Mouse (Mus musculus) hindbrain, embryonic 14.5 days (tissue): ENCODE measurements around the gene Abcb11. TPM values are rescaled to one million over a fixed set of nuclear protein-coding genes. Genes with fewer than 3 reads are reported as not detected.

Experiments
- ATAC-seq: fragments of 200-750 bp; cut with Nextera tagmentation; 2 replicates; pipeline ENCODE4 v1.8.0; 2017; ENCODE audit warnings: moderate number of reproducible peaks, mild to moderate bottlenecking, moderate TSS enrichment, moderate library complexity; ENCODE audit not compliant: low FRiP score
- DNase-seq: peaks from one replicate; pipeline ENCODE4 v3.0.0-alpha.2; 2015; ENCODE audit warnings: low spot score
- H3K27ac ChIP-seq: fragments of 300-500 bp; sonication (generic); 2 replicates; pipeline ENCODE4 v1.5.1; 2014; ENCODE audit warnings: mild to moderate bottlenecking, moderate library complexity
- H3K27me3 ChIP-seq: fragments of 300-500 bp; sonication (generic); 2 replicates; pipeline ENCODE4 v1.6.1; 2014; ENCODE audit warnings: mild to moderate bottlenecking, low read length, mixed read lengths; ENCODE audit not compliant: control insufficient read depth, insufficient read depth
- H3K36me3 ChIP-seq: fragments of 300-500 bp; sonication (generic); replicated peaks from 2 replicates; pipeline ENCODE4 v1.6.1; 2014; ENCODE audit not compliant: control insufficient read depth, insufficient read depth
- H3K4me1 ChIP-seq: fragments of 300-500 bp; sonication (generic); replicated peaks from 2 replicates; pipeline ENCODE4 v1.6.1; 2014; ENCODE audit warnings: antibody characterized with exemption, low read length, mixed read lengths; ENCODE audit not compliant: control insufficient read depth, insufficient read depth
- H3K4me2 ChIP-seq: fragments of 300-500 bp; sonication (generic); replicated peaks from 2 replicates; pipeline ENCODE4 v1.6.1; 2014; ENCODE audit warnings: mild to moderate bottlenecking, moderate library complexity
- H3K4me3 ChIP-seq: fragments of 300-500 bp; sonication (generic); replicated peaks from 2 replicates; pipeline ENCODE4 v1.5.1; 2014; ENCODE audit warnings: mild to moderate bottlenecking, low read length
- H3K9ac ChIP-seq: fragments of 300-500 bp; sonication (generic); 2 replicates; pipeline ENCODE4 v1.6.1; 2014
- H3K9me3 ChIP-seq: fragments of 300-500 bp; sonication (generic); 2 replicates; pipeline ENCODE4 v1.6.1; 2016; ENCODE audit warnings: low read length; ENCODE audit not compliant: control insufficient read depth
- whole genome bisulfite sequencing: fragments of 180-500 bp; shearing (Covaris S2); extraction: QIAGEN DNeasy Blood & Tissue Kit; methylation state at CpG from one replicate; pipeline ENCODE4 v1.1.7; 2014; 5-methylcytosine and 5-hydroxymethylcytosine counted together
- polyA plus RNA-seq: library from polyadenylated mRNA; unstranded; fragments of >200 nt; fragmentation: Nextera tagmentation; extraction: Ambion mirVana; gene quantifications from 2 replicates; pipeline ENCODE4 v1.2.1, GENCODE M21; 2014

The Abcb11 gene
- polyA plus RNA-seq, 1 experiment from 2014 or later: 0.12 TPM

- 71% methylated on average over 10 of the region's 10 CpGs for WGBS
- ATAC-seq: no peak
Measured at GRCm38 (mm10) chr2:69212652-69213051, 129.8 kb downstream of the Abcb11 start.

GRCm38 (mm10) chr2:69210773-69211172 lies 131.6 kb downstream of the Abcb11 start, which contains the start of gene G6pc2:
TSS of gene G6pc2 (plus strand) at chr2:69211073.
- 81% methylated on average over 7 of the region's 7 CpGs for WGBS
- Histone ChIP-seq H3K9ac (no peak within 1 kb of the TSS), H3K27ac (no peak within 1 kb of the TSS)

More at GRCm38 (mm10) chr2:69212652-69213051, 129.8 kb downstream of the Abcb11 start:
- no peak overlapping the region for H3K27ac ChIP-seq
- H3K9me3 ChIP-seq: no peaks in the 10 kb centered on the region
- no peaks in the 10 kb centered on the region for H3K36me3 ChIP-seq
- no peak overlapping the region for H3K9ac ChIP-seq
- H3K4me3 ChIP-seq: no peak overlapping the region
- H3K27me3 ChIP-seq: no peaks in the 10 kb centered on the region
- no peaks in the 10 kb centered on the region for H3K4me1 ChIP-seq
- DNase-seq: no peak
- H3K4me2 ChIP-seq: no peak overlapping the region

GRCm38 (mm10) chr2:69209684-69210083 lies 132.7 kb downstream of the Abcb11 start:
- no peak overlapping the region for H3K4me3 ChIP-seq
- 86% methylated on average over 3 of the region's 3 CpGs for WGBS
- DNase-seq (no peak), ATAC-seq (no peak)
- no peaks in the 10 kb centered on the region for H3K9me3 ChIP-seq
- H3K36me3 ChIP-seq: no peaks in the 10 kb centered on the region
- no peak overlapping the region for H3K9ac ChIP-seq
- no peaks in the 10 kb centered on the region; the same call in 1 of the 2 replicates for H3K4me1 ChIP-seq
- H3K27me3 ChIP-seq: no peaks in the 10 kb centered on the region
- H3K27ac ChIP-seq: no peak overlapping the region
- no peak overlapping the region for H3K4me2 ChIP-seq

More at GRCm38 (mm10) chr2:69210773-69211172, 131.6 kb downstream of the Abcb11 start, which contains the start of gene G6pc2:
- ATAC-seq (no peak), DNase-seq (no peak)
- Histone ChIP-seq H3K4me3 (no peak within 1 kb of the TSS), H3K9me3 (no peaks in the 10 kb centered on the region), H3K4me1 (no peaks in the 10 kb centered on the region), H3K4me2 (no peak within 1 kb of the TSS), H3K36me3 (no peaks in the 10 kb centered on the region), H3K27me3 (no peaks in the 10 kb centered on the region)

GRCm38 (mm10) chr2:69206523-69206922 lies 135.9 kb downstream of the Abcb11 start:
- DNase-seq: no peak
- no peak overlapping the region for H3K27ac ChIP-seq
- no peak overlapping the region for H3K9ac ChIP-seq
- H3K4me2 ChIP-seq: peak overlapping the region; percentile 40
- H3K9me3 ChIP-seq: no peaks in the 10 kb centered on the region
- peak overlapping the region; percentile 68; the same call in 1 of the 2 replicates for H3K4me3 ChIP-seq
- ATAC-seq: 0 out of 2 replicates have a peak, but pooled peaks have one; percentile 9
- WGBS: 29% methylated on average over 7 of the region's 7 CpGs
- H3K4me1 ChIP-seq: no peaks in the 10 kb centered on the region; the same call in 1 of the 2 replicates
- no peaks in the 10 kb centered on the region for H3K27me3 ChIP-seq
- H3K36me3 ChIP-seq: no peaks in the 10 kb centered on the region

- DNase-seq (peak; percentile 90), ATAC-seq (peak; percentile 99)
- Histone ChIP-seq H3K27me3 (no peaks in the 10 kb centered on the region), H3K9ac (peak within 1 kb of the TSS; percentile 50), H3K4me2 (peak within 1 kb of the TSS; percentile 83), H3K4me3 (peak within 1 kb of the TSS; percentile 68), H3K4me1 (no peaks in the 10 kb centered on the region; the same call in 1 of the 2 replicates), H3K9me3 (no peaks in the 10 kb centered on the region), H3K36me3 (no peaks in the 10 kb centered on the region), H3K27ac (no peak within 1 kb of the TSS)
- WGBS: under 1% methylated on average over 46 of the region's 46 CpGs
Measured at GRCm38 (mm10) chr2:69205791-69206351, 136.5 kb downstream of the Abcb11 start, which contains the start of gene Spc25. TSS of gene Spc25 (minus strand) at chr2:69206194.

GRCm38 (mm10) chr2:69205185-69205584 lies 137.2 kb downstream of the Abcb11 start:
- Histone ChIP-seq H3K4me3 (peak overlapping the region; percentile 68), H3K27ac (no peak overlapping the region), H3K9me3 (no peaks in the 10 kb centered on the region), H3K36me3 (no peaks in the 10 kb centered on the region), H3K27me3 (no peaks in the 10 kb centered on the region), H3K4me2 (peak overlapping the region; percentile 83), H3K4me1 (no peaks in the 10 kb centered on the region; the same call in 1 of the 2 replicates), H3K9ac (peak overlapping the region; percentile 50; the same call in 1 of the 2 replicates)
- 18% methylated on average over 6 of the region's 6 CpGs for WGBS
- ATAC-seq: no peak
- DNase-seq: no peak

- H3K9me3 ChIP-seq: no peaks in the 10 kb centered on the region
- DNase-seq (no peak), ATAC-seq (no peak)
- H3K36me3 ChIP-seq: no peaks in the 10 kb centered on the region
- no peak overlapping the region for H3K4me3 ChIP-seq
- whole genome bisulfite sequencing: 92% methylated on average over 5 of the region's 5 CpGs
- H3K27ac ChIP-seq: no peak overlapping the region
- no peaks in the 10 kb centered on the region for H3K4me1 ChIP-seq
- no peak overlapping the region for H3K9ac ChIP-seq
- no peaks in the 10 kb centered on the region for H3K27me3 ChIP-seq
- H3K4me2 ChIP-seq: no peak overlapping the region
Measured at GRCm38 (mm10) chr2:69193555-69193954, 148.9 kb downstream of the Abcb11 start.

GRCm38 (mm10) chr2:69191059-69191458 lies 151.4 kb downstream of the Abcb11 start:
- no peak for ATAC-seq
- Histone ChIP-seq H3K36me3 (no peaks in the 10 kb centered on the region), H3K27ac (no peak overlapping the region)

GRCm38 (mm10) chr2:69189222-69189621 lies 153.2 kb downstream of the Abcb11 start:
- DNase-seq: no peak
- no peaks in the 10 kb centered on the region for H3K36me3 ChIP-seq
- no peak overlapping the region for H3K27ac ChIP-seq
- no peak overlapping the region for H3K4me2 ChIP-seq
- H3K9ac ChIP-seq: no peak overlapping the region
- no peak overlapping the region for H3K4me3 ChIP-seq
- H3K4me1 ChIP-seq: no peaks in the 10 kb centered on the region
- H3K27me3 ChIP-seq: no peaks in the 10 kb centered on the region
- 75% methylated on average over 4 of the region's 4 CpGs for WGBS
- H3K9me3 ChIP-seq: no peaks in the 10 kb centered on the region
- ATAC-seq: no peak

More at GRCm38 (mm10) chr2:69191059-69191458, 151.4 kb downstream of the Abcb11 start:
- no peak overlapping the region for H3K9ac ChIP-seq
- 94% methylated on average over 5 of the region's 5 CpGs for WGBS
- no peak for DNase-seq
- H3K27me3 ChIP-seq: no peaks in the 10 kb centered on the region
- H3K4me1 ChIP-seq: no peaks in the 10 kb centered on the region
- no peaks in the 10 kb centered on the region for H3K9me3 ChIP-seq
- no peak overlapping the region for H3K4me2 ChIP-seq
- no peak overlapping the region for H3K4me3 ChIP-seq
